Mouse (Mus musculus): ENCODE measurements around the gene 4930503B20Rik. TPM values are rescaled to one million over a fixed set of nuclear protein-coding genes. Genes with fewer than 3 reads are reported as not detected.

The 4930503B20Rik gene
- polyA plus RNA-seq, 1 experiment from 2014 or later, result not detected

GRCm38 (mm10) chr3:146601205-146601604 lies 49.9 kb downstream of the 4930503B20Rik start:
- 93% methylated on average over 2 of the region's 2 CpGs for WGBS
- Histone ChIP-seq H3K9me3 (ENCODE audit: control insufficient read depth, low read length) (no peaks in the 10 kb centered on the region), H3K27ac (replicated peaks; ENCODE audit: low read depth, low read length) (no peak overlapping the region), H3K9ac (ENCODE audit: low read length) (no peak overlapping the region), H3K4me1 (ENCODE audit: control insufficient read depth, insufficient read depth, low read length) (no peaks in the 10 kb centered on the region), H3K4me3 (ENCODE audit: low read depth, low read length) (no peak overlapping the region), H3K36me3 (ENCODE audit: control insufficient read depth, insufficient read depth, low read length) (no peaks in the 10 kb centered on the region), H3K4me2 (ENCODE audit: low read depth, severe bottlenecking) (no peak overlapping the region), H3K27me3 (ENCODE audit: control insufficient read depth, insufficient read depth, low read length) (no peaks in the 10 kb centered on the region)
- no peak for ATAC-seq (ENCODE audit: insufficient number of reproducible peaks, low FRiP score, low TSS enrichment, low read depth)
- DNase-seq (ENCODE audit: low spot score), result no peak

- Histone ChIP-seq H3K27ac (replicated peaks; ENCODE audit: low read depth, low read length) (no peak overlapping the region), H3K4me2 (ENCODE audit: low read depth, severe bottlenecking) (no peak overlapping the region), H3K9ac (ENCODE audit: low read length) (no peak overlapping the region), H3K36me3 (ENCODE audit: control insufficient read depth, insufficient read depth, low read length) (no peaks in the 10 kb centered on the region), H3K27me3 (ENCODE audit: control insufficient read depth, insufficient read depth, low read length) (no peaks in the 10 kb centered on the region), H3K4me1 (ENCODE audit: control insufficient read depth, insufficient read depth, low read length) (no peaks in the 10 kb centered on the region), H3K4me3 (ENCODE audit: low read depth, low read length) (no peak overlapping the region), H3K9me3 (ENCODE audit: control insufficient read depth, low read length) (no peaks in the 10 kb centered on the region)
- 86% methylated on average over 6 of the region's 6 CpGs for WGBS
- ATAC-seq (ENCODE audit: insufficient number of reproducible peaks, low FRiP score, low TSS enrichment, low read depth), result no peak
- DNase-seq (ENCODE audit: low spot score), result no peak
These were observed 51.8 kb downstream of the 4930503B20Rik start for GRCm38 (mm10) chr3:146599198-146599900.

GRCm38 (mm10) chr3:146598411-146598810 lies 52.7 kb downstream of the 4930503B20Rik start:
- no peak for ATAC-seq (ENCODE audit: insufficient number of reproducible peaks, low FRiP score, low TSS enrichment, low read depth)
- 78% methylated on average over 6 of the region's 6 CpGs for WGBS
- no peak overlapping the region for H3K27ac ChIP-seq (replicated peaks; ENCODE audit: low read depth, low read length)

GRCm38 (mm10) chr3:146596864-146597263 lies 54.3 kb downstream of the 4930503B20Rik start:
- no peak for DNase-seq (ENCODE audit: low spot score)
- H3K4me1 ChIP-seq (ENCODE audit: control insufficient read depth, insufficient read depth, low read length), result no peaks in the 10 kb centered on the region
- H3K4me2 ChIP-seq (ENCODE audit: low read depth, severe bottlenecking), result no peak overlapping the region
- no peaks in the 10 kb centered on the region for H3K36me3 ChIP-seq (ENCODE audit: control insufficient read depth, insufficient read depth, low read length)
- no peak overlapping the region for H3K9ac ChIP-seq (ENCODE audit: low read length)
- H3K9me3 ChIP-seq (ENCODE audit: control insufficient read depth, low read length), result no peaks in the 10 kb centered on the region
- WGBS, result 90% methylated on average over 7 of the region's 7 CpGs
- no peaks in the 10 kb centered on the region for H3K27me3 ChIP-seq (ENCODE audit: control insufficient read depth, insufficient read depth, low read length)
- ATAC-seq (ENCODE audit: insufficient number of reproducible peaks, low FRiP score, low TSS enrichment, low read depth), result no peak
- no peak overlapping the region for H3K4me3 ChIP-seq (ENCODE audit: low read depth, low read length)
- no peak overlapping the region for H3K27ac ChIP-seq (replicated peaks; ENCODE audit: low read depth, low read length)

More at GRCm38 (mm10) chr3:146598411-146598810, 52.7 kb downstream of the 4930503B20Rik start:
- Histone ChIP-seq H3K4me2 (ENCODE audit: low read depth, severe bottlenecking) (no peak overlapping the region), H3K9me3 (ENCODE audit: control insufficient read depth, low read length) (no peaks in the 10 kb centered on the region), H3K4me1 (ENCODE audit: control insufficient read depth, insufficient read depth, low read length) (no peaks in the 10 kb centered on the region), H3K4me3 (ENCODE audit: low read depth, low read length) (no peak overlapping the region), H3K9ac (ENCODE audit: low read length) (no peak overlapping the region), H3K27me3 (ENCODE audit: control insufficient read depth, insufficient read depth, low read length) (no peaks in the 10 kb centered on the region), H3K36me3 (ENCODE audit: control insufficient read depth, insufficient read depth, low read length) (no peaks in the 10 kb centered on the region)
- DNase-seq (ENCODE audit: low spot score), result no peak

GRCm38 (mm10) chr3:146596387-146596786 lies 54.7 kb downstream of the 4930503B20Rik start:
- H3K36me3 ChIP-seq (ENCODE audit: control insufficient read depth, insufficient read depth, low read length), result no peaks in the 10 kb centered on the region
- no peak for ATAC-seq (ENCODE audit: insufficient number of reproducible peaks, low FRiP score, low TSS enrichment, low read depth)
- H3K4me3 ChIP-seq (ENCODE audit: low read depth, low read length), result no peak overlapping the region
- H3K9me3 ChIP-seq (ENCODE audit: control insufficient read depth, low read length), result no peaks in the 10 kb centered on the region
- H3K4me1 ChIP-seq (ENCODE audit: control insufficient read depth, insufficient read depth, low read length), result no peaks in the 10 kb centered on the region
- 84% methylated on average over 8 of the region's 8 CpGs for WGBS
- no peak overlapping the region for H3K9ac ChIP-seq (ENCODE audit: low read length)
- no peak overlapping the region for H3K4me2 ChIP-seq (ENCODE audit: low read depth, severe bottlenecking)
- DNase-seq (ENCODE audit: low spot score), result no peak
- H3K27me3 ChIP-seq (ENCODE audit: control insufficient read depth, insufficient read depth, low read length), result no peaks in the 10 kb centered on the region
- H3K27ac ChIP-seq (replicated peaks; ENCODE audit: low read depth, low read length), result no peak overlapping the region

- ATAC-seq (ENCODE audit: insufficient number of reproducible peaks, low FRiP score, low TSS enrichment, low read depth), result no peak
- Histone ChIP-seq H3K36me3 (ENCODE audit: control insufficient read depth, insufficient read depth, low read length) (no peaks in the 10 kb centered on the region), H3K9me3 (ENCODE audit: control insufficient read depth, low read length) (no peaks in the 10 kb centered on the region), H3K9ac (ENCODE audit: low read length) (no peak overlapping the region), H3K4me3 (ENCODE audit: low read depth, low read length) (no peak overlapping the region), H3K27me3 (ENCODE audit: control insufficient read depth, insufficient read depth, low read length) (no peaks in the 10 kb centered on the region), H3K4me2 (ENCODE audit: low read depth, severe bottlenecking) (no peak overlapping the region), H3K27ac (replicated peaks; ENCODE audit: low read depth, low read length) (no peak overlapping the region), H3K4me1 (ENCODE audit: control insufficient read depth, insufficient read depth, low read length) (no peaks in the 10 kb centered on the region)
- DNase-seq (ENCODE audit: low spot score), result no peak
- WGBS, result 90% methylated on average over 6 of the region's 6 CpGs
These were observed 55.7 kb downstream of the 4930503B20Rik start for GRCm38 (mm10) chr3:146595440-146595839.

Other genes with a start within 250 kb of the 4930503B20Rik start
- gene Ssx2ip, start 246.7 kb downstream of the 4930503B20Rik start, polyA plus RNA-seq (2014; fragmentation: Nextera tagmentation; extraction: Ambion mirVana), result 21.4 and 23.1 TPM in 2 replicates
- gene Ctbs, start 201.5 kb downstream of the 4930503B20Rik start, polyA plus RNA-seq (2014; fragmentation: Nextera tagmentation; extraction: Ambion mirVana), result 5.7 and 7.1 TPM in 2 replicates
- gene Spata1, start 151.6 kb downstream of the 4930503B20Rik start, polyA plus RNA-seq (2014; fragmentation: Nextera tagmentation; extraction: Ambion mirVana), result 6.4 and 9.6 TPM in 2 replicates
- gene Gng5, start 151.5 kb downstream of the 4930503B20Rik start, polyA plus RNA-seq (2014; fragmentation: Nextera tagmentation; extraction: Ambion mirVana), result 1,225 and 1,227 TPM in 2 replicates
- gene Rpf1, start 129.9 kb downstream of the 4930503B20Rik start, polyA plus RNA-seq (2014; fragmentation: Nextera tagmentation; extraction: Ambion mirVana), result 72.5 and 74.7 TPM in 2 replicates
- gene Uox, start 80.9 kb downstream of the 4930503B20Rik start, polyA plus RNA-seq (2014; fragmentation: Nextera tagmentation; extraction: Ambion mirVana), result not detected in 2 replicates
- gene Dnase2b, start 35.7 kb downstream of the 4930503B20Rik start, polyA plus RNA-seq (2014; fragmentation: Nextera tagmentation; extraction: Ambion mirVana), result not detected in 2 replicates
- gene Samd13, start 34.3 kb upstream of the 4930503B20Rik start, polyA plus RNA-seq (2014; fragmentation: Nextera tagmentation; extraction: Ambion mirVana), result 0.57 and 1.3 TPM in 2 replicates
- 73.1 and 76.3 TPM in 2 replicates for gene Prkacb, start 161.7 kb upstream of the 4930503B20Rik start, polyA plus RNA-seq (2014; fragmentation: Nextera tagmentation; extraction: Ambion mirVana)
- 1.7 and 2.3 TPM in 2 replicates for gene Ttll7, start 201.1 kb upstream of the 4930503B20Rik start, polyA plus RNA-seq (2014; fragmentation: Nextera tagmentation; extraction: Ambion mirVana)